Mouse (Mus musculus): ENCODE measurements at regions not wholly inside any gene's neighbourhood (a gene's known extent, or its start where the extent isn't known, plus 50 kb on each side); places are given as distances from the start of the nearest gene placed in this dataset.

DNA sequence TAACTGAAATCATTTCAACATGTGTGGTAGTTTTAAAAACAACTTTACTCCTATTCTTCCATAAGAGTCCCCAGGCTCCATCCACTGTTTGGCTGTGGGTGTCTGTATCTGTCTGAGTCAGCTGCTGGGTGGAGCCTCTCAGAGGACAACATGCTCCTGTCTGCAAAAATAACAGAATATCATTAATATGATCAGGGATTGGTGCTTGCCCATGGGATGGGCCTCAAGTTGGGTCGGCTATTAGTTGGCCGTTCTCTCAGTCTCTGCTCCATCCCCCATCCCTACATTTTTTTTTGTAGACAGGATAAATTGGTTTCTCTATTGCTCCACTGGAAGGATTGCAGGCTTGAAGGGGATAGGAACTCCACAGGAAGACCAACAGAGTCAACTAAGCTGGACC lies 108.5 kb upstream of the Fgf16 start:
- DNase-seq = peak; percentile 91

DNA sequence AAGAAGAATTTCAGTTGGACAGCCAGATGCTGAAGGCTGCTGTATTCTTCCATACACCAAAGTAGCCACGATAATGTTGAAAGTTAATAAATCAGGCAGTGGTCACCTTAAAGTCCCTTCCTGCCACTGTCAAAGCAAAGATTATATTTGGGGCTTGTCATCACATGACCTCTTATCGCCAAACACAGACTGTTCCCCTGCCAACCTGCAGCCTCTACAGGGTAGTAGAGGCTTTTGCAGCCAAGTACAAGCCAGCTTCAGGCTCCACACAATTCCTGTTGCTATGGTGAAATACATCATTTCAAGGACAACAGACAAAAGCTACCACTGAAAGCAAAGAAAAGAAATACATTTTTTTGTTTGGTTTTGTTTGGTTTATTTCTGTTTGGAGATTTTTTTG lies 93.5 kb upstream of the Fgf16 start:
- peak; percentile 83 for DNase-seq

DNA sequence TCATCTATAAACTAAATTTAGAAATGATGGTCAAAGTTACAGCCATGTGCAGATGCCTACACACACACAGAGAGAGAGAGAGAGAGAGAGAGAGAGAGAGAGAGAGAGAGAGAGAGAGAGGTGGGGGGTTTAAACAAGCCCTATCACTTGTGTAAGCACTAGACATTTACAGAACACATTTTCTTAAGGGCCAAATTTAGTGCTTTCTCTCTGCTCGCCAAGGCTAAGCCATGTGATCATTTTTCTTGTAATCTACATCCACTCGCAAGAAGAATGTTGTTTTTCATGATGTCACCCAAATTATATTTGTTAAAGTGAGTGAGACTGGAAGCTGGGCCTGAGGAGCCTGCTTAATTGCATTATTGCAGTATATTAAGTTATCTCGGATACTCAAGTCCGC lies 92.8 kb upstream of the Fgf16 start:
- no peak for DNase-seq

DNA sequence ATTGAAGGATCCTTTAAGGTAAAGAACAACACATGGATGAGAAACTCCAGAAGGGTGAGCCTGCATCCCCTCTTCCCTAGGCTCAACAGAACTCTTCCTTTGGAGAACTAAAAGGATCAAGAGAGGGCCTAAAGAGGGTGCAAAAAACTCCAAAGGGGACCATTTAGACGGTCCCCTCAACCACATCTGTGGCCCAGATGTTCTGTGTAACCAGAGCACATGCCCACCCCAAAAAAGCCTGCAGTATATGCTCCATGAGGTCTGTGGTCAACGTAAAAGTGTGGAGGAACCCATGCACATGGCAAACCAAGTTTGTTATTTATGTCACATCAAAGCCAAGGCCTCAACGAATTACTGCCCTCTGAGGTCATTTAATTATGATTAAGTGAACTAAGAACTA lies 89.2 kb upstream of the Fgf16 start:
- DNase-seq = no peak

DNA sequence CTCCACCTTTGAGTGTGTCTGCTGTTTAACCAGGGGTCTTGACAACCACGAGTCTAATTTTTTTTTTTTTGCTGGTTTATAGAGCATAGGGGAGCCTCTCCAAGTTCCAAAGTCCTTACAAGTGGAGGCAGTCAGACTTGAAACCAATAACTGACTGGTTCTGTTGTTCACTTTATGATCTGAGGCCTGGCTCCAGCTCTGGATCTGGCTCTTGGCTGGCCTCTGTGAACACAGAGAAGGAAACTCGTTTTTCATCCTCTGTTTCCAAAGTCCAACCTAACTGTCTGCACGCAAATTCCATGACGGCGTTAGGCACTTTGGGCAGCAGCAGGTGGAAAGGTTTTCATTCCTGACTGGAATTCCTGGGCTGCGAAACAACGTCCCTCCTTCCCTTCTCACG lies 80.4 kb upstream of the Fgf16 start:
- no peak for DNase-seq

DNA sequence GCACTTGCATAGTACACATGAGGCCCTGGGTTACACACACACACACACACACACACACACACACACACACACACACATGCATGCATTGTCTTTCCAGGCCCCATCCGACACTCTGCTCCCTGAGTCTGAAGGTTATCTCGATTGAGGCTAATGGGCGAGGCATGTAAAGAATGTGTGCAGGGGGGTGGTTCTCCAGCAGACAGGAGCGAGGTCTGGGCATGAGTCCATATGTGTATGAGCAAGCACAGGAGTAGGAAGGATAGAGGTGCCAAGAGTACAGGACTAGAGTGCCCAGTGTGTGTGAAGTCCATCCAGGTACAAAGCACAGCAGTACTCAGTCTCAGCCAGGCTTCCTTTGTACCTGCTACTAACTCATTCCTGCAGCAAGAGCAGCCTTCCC lies 79.6 kb upstream of the Fgf16 start:
- peak; percentile 94 for DNase-seq

DNA sequence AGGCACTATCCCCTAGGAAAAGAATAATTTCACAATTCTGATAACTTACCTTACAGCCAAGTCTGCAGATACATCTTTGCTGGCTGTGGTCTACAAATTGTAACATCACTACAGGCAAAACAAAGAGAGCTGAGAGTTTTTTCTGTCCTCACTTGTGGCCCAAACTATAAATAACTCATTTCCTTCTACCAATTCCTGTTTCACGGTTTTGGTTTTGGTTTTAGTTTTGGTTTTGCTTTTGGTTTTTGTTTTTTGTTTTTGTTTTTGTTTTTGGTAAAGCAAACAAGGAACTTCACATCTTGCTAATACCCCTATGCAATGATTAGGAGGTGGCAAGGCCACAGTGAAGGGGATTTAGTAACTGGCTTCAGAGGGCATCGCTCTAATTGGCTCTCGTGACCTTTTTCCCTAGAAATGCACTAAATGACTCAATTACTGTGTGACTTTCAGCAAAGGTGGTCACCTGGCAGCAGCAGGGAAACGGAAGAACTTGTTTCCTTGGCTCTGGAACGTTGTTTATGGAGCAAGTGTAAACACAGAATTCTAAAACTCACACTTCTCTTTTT lies 53.3 kb upstream of the Fgf16 start:
- DNase-seq = no peak

Measured in heart, adult 11 months (tissue).